Mouse (Mus musculus): ENCODE measurements around the gene Nudcd3. TPM values are rescaled to one million over a fixed set of nuclear protein-coding genes. Genes with fewer than 3 reads are reported as not detected.

The Nudcd3 gene
- total RNA-seq, 2 experiments from 2014 or later, result 108 to 114 TPM

DNA sequence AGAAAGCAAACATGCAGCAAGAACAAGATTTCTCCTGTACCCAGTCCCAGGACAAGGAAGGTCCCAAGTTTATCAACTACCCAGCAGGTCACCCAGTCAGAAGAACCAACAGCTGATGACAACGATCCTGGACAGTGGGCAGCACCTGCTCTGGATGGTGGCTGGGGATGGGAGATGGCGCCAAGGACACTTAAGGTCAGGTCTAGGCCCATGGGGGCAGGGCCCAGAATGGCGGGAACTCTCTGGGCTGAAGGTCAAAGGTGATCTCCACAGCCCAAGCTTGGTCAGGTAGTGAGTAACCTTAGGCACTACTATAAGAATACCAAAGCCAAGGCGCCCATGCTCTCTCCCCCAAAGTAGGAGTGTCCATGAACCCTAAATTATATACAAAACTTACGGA, 138.3 kb downstream of the Nudcd3 start:
- no peak for DNase-seq

DNA sequence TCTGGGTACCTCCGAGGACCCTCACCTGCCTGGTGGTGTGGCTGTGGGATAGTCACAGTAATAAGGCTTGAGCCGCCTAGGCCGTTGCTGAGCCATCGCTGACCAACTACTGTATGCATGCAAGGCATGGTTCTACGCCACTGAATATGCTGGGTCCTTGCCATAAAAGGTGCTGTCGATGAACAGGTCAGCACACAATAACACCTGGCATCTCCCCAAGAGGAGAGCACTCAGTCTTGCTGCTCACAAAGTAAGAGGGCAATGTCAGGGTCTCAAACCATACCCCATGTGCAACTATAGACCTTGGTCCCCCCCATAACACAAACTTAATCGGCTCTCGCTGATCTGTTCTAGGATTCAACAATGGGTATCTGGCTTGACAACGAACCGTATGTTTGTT, 141.1 kb downstream of the Nudcd3 start:
- no peak for DNase-seq

Other genes starting within 250 kb of the Nudcd3 start
- gene Ykt6, start 244.7 kb downstream of the Nudcd3 start, total RNA-seq (2021), result 10 to 100 TPM; 68.2 to 73.2 TPM
- gene Camk2b, start 134.1 kb downstream of the Nudcd3 start, total RNA-seq (2021), result 1,000 to 10,000 TPM; 1,105 to 1,153 TPM
- gene A730071L15Rik, start 386 bp downstream of the Nudcd3 start, total RNA-seq (2021), result under 1 TPM in 1 of 2 experiments, not detected in 1; 0.50 TPM
- under 1 TPM; 0.28 to 0.30 TPM for gene Npc1l1, start 29.7 kb upstream of the Nudcd3 start, total RNA-seq (2021)
- gene Ddx56, start 67.4 kb upstream of the Nudcd3 start, total RNA-seq (2021), result 10 to 100 TPM; 43.1 to 44.5 TPM
- 100 to 1,000 TPM; 107 TPM for gene Tmed4, start 74.5 kb upstream of the Nudcd3 start, total RNA-seq (2021)
- gene Ogdh, start 91.2 kb upstream of the Nudcd3 start, total RNA-seq (2021), result 100 to 1,000 TPM; 218 to 220 TPM
- gene Zmiz2, start 188.7 kb upstream of the Nudcd3 start, total RNA-seq (2021), result 100 to 1,000 TPM; 152 to 170 TPM
- 1,000 to 10,000 TPM; 1,662 to 1,810 TPM for gene Ppia, start 215.0 kb upstream of the Nudcd3 start, total RNA-seq (2021)
- gene H2afv, start 244.0 kb upstream of the Nudcd3 start, total RNA-seq (2021), result 10 to 100 TPM; 41.8 to 42.6 TPM